Mouse (Mus musculus) c-Kit-positive CD71-positive TER-119-negative erythroid progenitor cells, embryonic 14.5 days (primary cell): ENCODE results near the gene H1fnt.

Experiments
- DNase-seq: peaks from one replicate; pipeline ENCODE4 v3.0.0-alpha.2; 2013; ENCODE audit warnings: low read depth

The H1fnt gene

GRCm38 (mm10) chr15:98257193-98257592, at the start of gene H1fnt:
TSS of gene H1fnt (minus strand) at chr15:98257293.
- DNase-seq: no peak

- DNase-seq: no peak
These were observed 38.8 kb upstream of the H1fnt start, which contains the start of gene Zfp641 for GRCm38 (mm10) chr15:98295628-98296551. TSS of gene Zfp641 (minus strand) at chr15:98296161.

GRCm38 (mm10) chr15:98293651-98294050, 36.6 kb upstream of the H1fnt start:
- no peak for DNase-seq

- DNase-seq: no peak
These were observed 31.5 kb upstream of the H1fnt start for GRCm38 (mm10) chr15:98288566-98288965.

- no peak for DNase-seq
These were observed 29.3 kb upstream of the H1fnt start for GRCm38 (mm10) chr15:98286418-98286817.

GRCm38 (mm10) chr15:98257776-98258175, 683 bp upstream of the H1fnt start:
- DNase-seq: no peak

GRCm38 (mm10) chr15:98256271-98256670, 822 bp downstream of the H1fnt start:
- no peak for DNase-seq

GRCm38 (mm10) chr15:98235442-98235841, 21.7 kb downstream of the H1fnt start:
- DNase-seq: no peak

- no peak for DNase-seq
These were observed 22.7 kb downstream of the H1fnt start, which contains the start of gene Olfr286 for GRCm38 (mm10) chr15:98234350-98234749. TSS of gene Olfr286 (minus strand) at chr15:98234450.

GRCm38 (mm10) chr15:98226096-98226495, 31.0 kb downstream of the H1fnt start:
- DNase-seq: no peak

GRCm38 (mm10) chr15:98225610-98226009, 31.5 kb downstream of the H1fnt start:
- DNase-seq: no peak

- no peak for DNase-seq
These were observed 34.7 kb downstream of the H1fnt start for GRCm38 (mm10) chr15:98222377-98222776.

- no peak for DNase-seq
These were observed 36.2 kb downstream of the H1fnt start, which contains the start of the genes Gm44579 and Olfr287 for GRCm38 (mm10) chr15:98220877-98221276. TSS of gene Gm44579 (minus strand) at chr15:98220977. TSS of gene Olfr287 (minus strand) at chr15:98221056.

- no peak for DNase-seq
These were observed 43.0 kb downstream of the H1fnt start for GRCm38 (mm10) chr15:98214130-98214529.

- no peak for DNase-seq
These were observed 43.7 kb downstream of the H1fnt start for GRCm38 (mm10) chr15:98213336-98213870.

GRCm38 (mm10) chr15:98209676-98210075, 47.4 kb downstream of the H1fnt start:
- DNase-seq: no peak
